Mouse (Mus musculus) myocyte (in vitro differentiated cells): ENCODE results near the gene Olfr920.

ENCODE experiments used
- MAX ChIP-seq: IDR thresholded peaks from one replicate; pipeline ENCODE4 v1.6.1; 2011; ENCODE audit warnings: low read depth, mild to moderate bottlenecking, control low read depth
- MYOG ChIP-seq, 3 experiments: IDR thresholded peaks; one replicate each; pipeline ENCODE4 v1.6.1; 2011; ENCODE audit warnings: control low read depth in 2 of 3, low read depth in 2 of 3, mild to moderate bottlenecking in 2 of 3; ENCODE audit not compliant: insufficient read length in 2 of 3, control insufficient read depth in 1 of 3, insufficient read depth in 1 of 3
- POLR2A ChIP-seq: IDR thresholded peaks from one replicate; pipeline ENCODE4 v1.6.1; 2011; ENCODE audit warnings: low read depth, mild to moderate bottlenecking, control low read depth, moderate library complexity; ENCODE audit not compliant: insufficient read length
- POLR2AphosphoS2 ChIP-seq: IDR thresholded peaks from one replicate; pipeline ENCODE4 v1.6.1; 2011; ENCODE audit warnings: low read depth, control low read depth; ENCODE audit not compliant: insufficient read length
- USF1 ChIP-seq: IDR thresholded peaks from one replicate; pipeline ENCODE4 v1.6.1; 2011; ENCODE audit warnings: low read depth, mild to moderate bottlenecking, control low read depth, moderate library complexity

DNA sequence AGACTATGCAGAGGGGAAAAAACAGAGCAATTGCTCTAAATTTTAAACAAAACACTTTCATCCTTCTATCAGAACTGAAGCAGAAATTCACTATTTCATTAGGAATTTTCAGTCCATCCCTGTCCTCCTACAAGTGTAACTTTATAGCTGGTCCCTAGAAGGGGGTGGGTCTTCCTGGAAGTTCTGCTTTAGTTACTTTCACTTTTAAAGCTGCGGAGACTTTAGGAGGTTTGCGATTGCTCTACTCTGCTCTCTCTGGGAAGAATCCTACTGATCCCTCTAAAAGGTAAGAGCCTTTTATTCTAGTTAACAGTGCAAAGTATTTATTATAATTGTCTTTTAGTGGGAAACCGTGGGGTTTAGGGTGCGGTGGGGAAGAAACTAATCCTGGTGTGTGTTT lies 34.0 kb upstream of the Olfr920 start, which contains the start of gene Vwa5a:
- TF ChIP-seq MAX (no peak), POLR2A (no peak), POLR2AphosphoS2 (no peak), MYOG (IDR thresholded peaks at IDR 0.05; ENCODE audit: control insufficient read depth in 1 of 3, insufficient read depth in 1 of 3, insufficient read length in 2 of 3, low read depth in 2 of 3) (no peak), USF1 (no peak)
